Mouse (Mus musculus) hindbrain, embryonic 16.5 days (tissue): ENCODE measurements at regions not wholly inside any gene's neighbourhood (a gene's known extent, or its start where the extent isn't known, plus 50 kb on each side); places are given as distances from the start of the nearest gene placed in this dataset.

ENCODE experiments used
- ATAC-seq: fragments of 200-750 bp; cut with Nextera tagmentation; 2 replicates; pipeline ENCODE4 v1.8.0; 2017; ENCODE audit warnings: moderate TSS enrichment, moderate library complexity
- H3K27ac ChIP-seq: fragments of 300-500 bp; sonication (generic); 2 replicates; pipeline ENCODE4 v1.5.1; 2014; ENCODE audit warnings: low read depth, mild to moderate bottlenecking, control low read depth, low read length, moderate library complexity
- H3K27me3 ChIP-seq: fragments of 300-500 bp; sonication (generic); replicated peaks from 2 replicates; pipeline ENCODE4 v1.6.1; 2014; ENCODE audit warnings: low read length; ENCODE audit not compliant: control insufficient read depth, insufficient read depth
- H3K36me3 ChIP-seq: fragments of 300-500 bp; sonication (generic); 2 replicates; pipeline ENCODE4 v1.6.1; 2014; ENCODE audit warnings: mild to moderate bottlenecking, low read length, moderate library complexity, mixed read lengths; ENCODE audit not compliant: control insufficient read depth, insufficient read depth
- H3K4me1 ChIP-seq: fragments of 300-500 bp; sonication (generic); 2 replicates; pipeline ENCODE4 v1.6.1; 2014; ENCODE audit warnings: low read depth, low read length; ENCODE audit not compliant: control insufficient read depth, insufficient read depth
- H3K4me2 ChIP-seq: fragments of 300-500 bp; sonication (generic); 2 replicates; pipeline ENCODE4 v1.6.1; 2014; ENCODE audit warnings: mild to moderate bottlenecking, low read length, control low read depth, moderate library complexity
- H3K4me3 ChIP-seq: fragments of 300-500 bp; sonication (generic); 2 replicates; pipeline ENCODE4 v1.5.1; 2014; ENCODE audit warnings: mild to moderate bottlenecking, low read length, control low read depth, moderate library complexity
- H3K9ac ChIP-seq: fragments of 300-500 bp; sonication (generic); 2 replicates; pipeline ENCODE4 v1.6.1; 2014; ENCODE audit warnings: low read depth, mild to moderate bottlenecking, control low read depth, low read length, moderate library complexity
- H3K9me3 ChIP-seq: fragments of 300-500 bp; sonication (generic); 2 replicates; pipeline ENCODE4 v1.6.1; 2014; ENCODE audit warnings: mild to moderate bottlenecking, low read length, moderate library complexity; ENCODE audit not compliant: control insufficient read depth
- WGBS: fragments of 180-500 bp; shearing (Covaris S2); extraction: QIAGEN DNeasy Blood & Tissue Kit; methylation state at CpG from one replicate; pipeline ENCODE4 v1.1.7; 2014; 5-methylcytosine and 5-hydroxymethylcytosine counted together

GRCm38 (mm10) chr4:87554912-87555311, 324.6 kb upstream of the Slc24a2 start:
- Histone ChIP-seq H3K4me2 (no peak overlapping the region), H3K27ac (no peak overlapping the region), H3K4me3 (no peak overlapping the region), H3K9ac (no peak overlapping the region), H3K4me1 (no peaks in the 10 kb centered on the region), H3K36me3 (no peaks in the 10 kb centered on the region), H3K27me3 (no peaks in the 10 kb centered on the region), H3K9me3 (no peaks in the 10 kb centered on the region)
- 86% methylated on average over 3 of the region's 3 CpGs for WGBS
- ATAC-seq: no peak
